ENCODE assay signal across 10 mouse cellular contexts in genomic region chr19:11351878-11352277, GRCm38 (mm10). TPM values are rescaled to one million over a fixed set of nuclear protein-coding genes. Genes with fewer than 3 reads are reported as not detected.
DNase-seq lines count a peak whose midpoint lies in the region; ATAC-seq and TF ChIP-seq lines count a peak whose summit lies in the region.
"Had no signal": no experiment of that assay in that cellular context is flagged by ENCODE, and none has a peak within 500 bp of the region (broad histone marks: within the 10 kb centered on the region; RNA-seq: fewer than 3 reads in every experiment).

No protein-coding gene starts in this region.

- H3K9ac ChIP-seq in hindbrain, postnatal 0 days (replicated peaks; ENCODE audit: low read length), result no peak overlapping the region
- no peak overlapping the region for H3K9ac ChIP-seq in hindbrain, embryonic 12.5 days
- no peak overlapping the region for H3K9ac ChIP-seq in midbrain, postnatal 0 days (replicated peaks; ENCODE audit: low read length, poor library complexity, severe bottlenecking)
- H3K9ac ChIP-seq in midbrain, embryonic 11.5 days (ENCODE audit: low read length), result no peak overlapping the region
- H3K9ac ChIP-seq in midbrain, embryonic 15.5 days, result no peak overlapping the region
- H3K9ac ChIP-seq: limb, embryonic 12.5 days; midbrain, embryonic 13.5 days had no signal

- H3K4me1 ChIP-seq in hindbrain, postnatal 0 days (ENCODE audit: insufficient read depth, low read length), result no peaks in the 10 kb centered on the region
- no peaks in the 10 kb centered on the region for H3K4me1 ChIP-seq in hindbrain, embryonic 12.5 days
- H3K4me1 ChIP-seq in midbrain, postnatal 0 days (ENCODE audit: insufficient read depth, low read length), result no peaks in the 10 kb centered on the region
- no peaks in the 10 kb centered on the region for H3K4me1 ChIP-seq in midbrain, embryonic 11.5 days (ENCODE audit: control insufficient read depth, insufficient read depth, low read length)
- H3K4me1 ChIP-seq in midbrain, embryonic 15.5 days, result no peaks in the 10 kb centered on the region
- H3K4me1 ChIP-seq: midbrain, embryonic 13.5 days had no signal

- no peaks in the 10 kb centered on the region for H3K27me3 ChIP-seq in hindbrain, postnatal 0 days (ENCODE audit: insufficient read depth, low read length)
- H3K27me3 ChIP-seq in hindbrain, embryonic 12.5 days, result no peaks in the 10 kb centered on the region
- no peaks in the 10 kb centered on the region for H3K27me3 ChIP-seq in midbrain, postnatal 0 days (ENCODE audit: insufficient read depth, low read length)
- H3K27me3 ChIP-seq in midbrain, embryonic 11.5 days (ENCODE audit: control insufficient read depth, insufficient read depth, low read length), result no peaks in the 10 kb centered on the region
- H3K27me3 ChIP-seq in midbrain, embryonic 15.5 days (replicated peaks), result no peaks in the 10 kb centered on the region
- H3K27me3 ChIP-seq: limb, embryonic 12.5 days; midbrain, embryonic 13.5 days had no signal

- no peak overlapping the region for H3K4me2 ChIP-seq in hindbrain, postnatal 0 days (ENCODE audit: low read depth, low read length)
- H3K4me2 ChIP-seq in hindbrain, embryonic 12.5 days (replicated peaks), result no peak overlapping the region
- no peak overlapping the region for H3K4me2 ChIP-seq in midbrain, postnatal 0 days (ENCODE audit: low read depth, low read length, poor library complexity, severe bottlenecking)
- no peak overlapping the region for H3K4me2 ChIP-seq in midbrain, embryonic 11.5 days
- no peak overlapping the region for H3K4me2 ChIP-seq in midbrain, embryonic 15.5 days
- H3K4me2 ChIP-seq: limb, embryonic 12.5 days; midbrain, embryonic 13.5 days had no signal

- no peak overlapping the region for H3K27ac ChIP-seq in hindbrain, postnatal 0 days
- no peak overlapping the region for H3K27ac ChIP-seq in hindbrain, embryonic 12.5 days
- H3K27ac ChIP-seq in midbrain, postnatal 0 days (ENCODE audit: low read depth, low read length), result no peak overlapping the region
- no peak overlapping the region for H3K27ac ChIP-seq in midbrain, embryonic 11.5 days (ENCODE audit: low read depth, low read length)
- no peak overlapping the region for H3K27ac ChIP-seq in midbrain, embryonic 15.5 days
- H3K27ac ChIP-seq: limb, embryonic 12.5 days; midbrain, embryonic 13.5 days had no signal

- peak; percentile 26 for DNase-seq in hindbrain, postnatal 0 days (ENCODE audit: low spot score)
- peak; percentile 13 for DNase-seq in midbrain, postnatal 0 days (ENCODE audit: low spot score)
- no peak for DNase-seq in midbrain, embryonic 11.5 days (ENCODE audit: low spot score, missing footprints)
- peak; percentile 26 for DNase-seq in R1 (ENCODE audit: low read depth, low spot score)
- DNase-seq in retina, postnatal 1 day, result peak; percentile 8
- DNase-seq: gastrocnemius, postnatal 25 days had no signal

- no peaks in the 10 kb centered on the region for H3K9me3 ChIP-seq in hindbrain, postnatal 0 days (ENCODE audit: low read length)
- H3K9me3 ChIP-seq in hindbrain, embryonic 12.5 days (replicated peaks), result no peaks in the 10 kb centered on the region
- H3K9me3 ChIP-seq in midbrain, postnatal 0 days (ENCODE audit: low read length), result no peaks in the 10 kb centered on the region
- no peaks in the 10 kb centered on the region for H3K9me3 ChIP-seq in midbrain, embryonic 11.5 days (ENCODE audit: control insufficient read depth, low read length)
- no peaks in the 10 kb centered on the region for H3K9me3 ChIP-seq in midbrain, embryonic 15.5 days
- H3K9me3 ChIP-seq: limb, embryonic 12.5 days; midbrain, embryonic 13.5 days had no signal

- no peak overlapping the region for H3K4me3 ChIP-seq in hindbrain, postnatal 0 days (ENCODE audit: low read length)
- H3K4me3 ChIP-seq in hindbrain, embryonic 12.5 days, result no peak overlapping the region
- H3K4me3 ChIP-seq in midbrain, postnatal 0 days (ENCODE audit: low read depth, low read length), result no peak overlapping the region
- no peak overlapping the region for H3K4me3 ChIP-seq in midbrain, embryonic 11.5 days (ENCODE audit: low read depth, low read length)
- H3K4me3 ChIP-seq in midbrain, embryonic 15.5 days, result no peak overlapping the region
- H3K4me3 ChIP-seq: limb, embryonic 12.5 days; midbrain, embryonic 13.5 days had no signal

- ATAC-seq in hindbrain, postnatal 0 days, result no peak
- ATAC-seq in hindbrain, embryonic 12.5 days (ENCODE audit: low FRiP score), result no peak
- 0 out of 2 replicates have a peak, but pooled peaks have one; percentile 34 for ATAC-seq in midbrain, postnatal 0 days (ENCODE audit: low FRiP score)
- no peak for ATAC-seq in midbrain, embryonic 11.5 days (ENCODE audit: low FRiP score)
- ATAC-seq in midbrain, embryonic 15.5 days (replicated peaks), result no peak
- ATAC-seq: midbrain, embryonic 13.5 days had no signal

- WGBS in hindbrain, postnatal 0 days, result 53% methylated on average over 3 of the region's 3 CpGs
- WGBS in hindbrain, embryonic 12.5 days, result 50% methylated on average over 3 of the region's 3 CpGs
- 47% methylated on average over 3 of the region's 3 CpGs for WGBS in midbrain, postnatal 0 days
- WGBS in midbrain, embryonic 11.5 days, result 56% methylated on average over 3 of the region's 3 CpGs
- WGBS in midbrain, embryonic 15.5 days, result 57% methylated on average over 3 of the region's 3 CpGs

- no peaks in the 10 kb centered on the region for H3K36me3 ChIP-seq in hindbrain, postnatal 0 days (ENCODE audit: insufficient read depth, low read length)
- no peaks in the 10 kb centered on the region for H3K36me3 ChIP-seq in hindbrain, embryonic 12.5 days
- H3K36me3 ChIP-seq in midbrain, postnatal 0 days (ENCODE audit: insufficient read depth, low read length), result no peaks in the 10 kb centered on the region
- no peaks in the 10 kb centered on the region for H3K36me3 ChIP-seq in midbrain, embryonic 11.5 days (ENCODE audit: control insufficient read depth, insufficient read depth, low read length)
- H3K36me3 ChIP-seq in midbrain, embryonic 15.5 days (replicated peaks), result no peaks in the 10 kb centered on the region
- H3K36me3 ChIP-seq: limb, embryonic 12.5 days; midbrain, embryonic 13.5 days had no signal

- TF ChIP-seq CTCF in hindbrain, postnatal 0 days (IDR thresholded peaks at IDR 0.05; ENCODE audit: low read depth), result peak; percentile 59
- peak; percentile 65 for TF ChIP-seq CTCF in midbrain, postnatal 0 days (IDR thresholded peaks at IDR 0.05)

RNA-seq across cellular contexts. Expression of gene Ms4a7, which starts 15.9 kb away (rescaled TPM):
- 0.10 and 0.22 TPM in 2 replicates for total RNA-seq in hindbrain, postnatal 0 days (2014; rRNA removed)
- 2.3 and 3.9 TPM in 2 replicates for polyA plus RNA-seq in hindbrain, postnatal 0 days (2015; fragmentation: Nextera tagmentation; extraction: Ambion mirVana)
- polyA plus RNA-seq in hindbrain, embryonic 12.5 days (2016; fragmentation: Nextera tagmentation; extraction: Ambion mirVana), result 2.6 and 3.7 TPM in 2 replicates
- total RNA-seq in midbrain, postnatal 0 days (2014; rRNA removed), result 0.16 and 2.1 TPM in 2 replicates
- 1.9 and 2.5 TPM in 2 replicates for polyA plus RNA-seq in midbrain, postnatal 0 days (2015; fragmentation: Nextera tagmentation; extraction: Ambion mirVana)
- 1.1 and 1.2 TPM in 2 replicates for polyA plus RNA-seq in midbrain, embryonic 11.5 days (2014; fragmentation: Nextera tagmentation; extraction: Ambion mirVana)
- 3.8 and 5.4 TPM in 2 replicates for polyA plus RNA-seq in midbrain, embryonic 15.5 days (2015; fragmentation: Nextera tagmentation; extraction: Ambion mirVana)

RNA-seq across cellular contexts. Expression of gene Ms4a4a, which starts 23.4 kb away (rescaled TPM):
- total RNA-seq in hindbrain, postnatal 0 days (2014; rRNA removed), result 1.5 and 2.3 TPM in 2 replicates
- polyA plus RNA-seq in hindbrain, postnatal 0 days (2015; fragmentation: Nextera tagmentation; extraction: Ambion mirVana), result 2.1 and 2.6 TPM in 2 replicates
- polyA plus RNA-seq in hindbrain, embryonic 12.5 days (2016; fragmentation: Nextera tagmentation; extraction: Ambion mirVana), result 3.5 and 4.0 TPM in 2 replicates
- total RNA-seq in midbrain, postnatal 0 days (2014; rRNA removed), result 0.22 and 1.3 TPM in 2 replicates
- 1.3 and 1.9 TPM in 2 replicates for polyA plus RNA-seq in midbrain, postnatal 0 days (2015; fragmentation: Nextera tagmentation; extraction: Ambion mirVana)
- 1.9 and 2.0 TPM in 2 replicates for polyA plus RNA-seq in midbrain, embryonic 11.5 days (2014; fragmentation: Nextera tagmentation; extraction: Ambion mirVana)
- polyA plus RNA-seq in midbrain, embryonic 15.5 days (2015; fragmentation: Nextera tagmentation; extraction: Ambion mirVana), result 3.3 and 3.9 TPM in 2 replicates

RNA-seq across cellular contexts. Expression of gene Ms4a14, which starts 37.6 kb away (rescaled TPM):
- not detected in 2 replicates for total RNA-seq in hindbrain, postnatal 0 days (2014; rRNA removed)
- not detected in 2 replicates for polyA plus RNA-seq in hindbrain, postnatal 0 days (2015; fragmentation: Nextera tagmentation; extraction: Ambion mirVana)
- not detected in 2 replicates for polyA plus RNA-seq in hindbrain, embryonic 12.5 days (2016; fragmentation: Nextera tagmentation; extraction: Ambion mirVana)
- total RNA-seq in midbrain, postnatal 0 days (2014; rRNA removed), result 0.11 TPM in 1 of 2 replicates, not detected in the other
- 0.06 TPM in 1 of 2 replicates, not detected in the other for polyA plus RNA-seq in midbrain, postnatal 0 days (2015; fragmentation: Nextera tagmentation; extraction: Ambion mirVana)
- 0.14 TPM in 1 of 2 replicates, not detected in the other for polyA plus RNA-seq in midbrain, embryonic 11.5 days (2014; fragmentation: Nextera tagmentation; extraction: Ambion mirVana)
- 0.04 TPM in 1 of 2 replicates, not detected in the other for polyA plus RNA-seq in midbrain, embryonic 15.5 days (2015; fragmentation: Nextera tagmentation; extraction: Ambion mirVana)
- polyA plus RNA-seq: limb, embryonic 12.5 days; midbrain, embryonic 13.5 days had no signal

RNA-seq across cellular contexts. Expression of gene Ms4a4c, which starts 52.7 kb away (rescaled TPM):
- not detected in 2 replicates for total RNA-seq in hindbrain, postnatal 0 days (2014; rRNA removed)
- 0.20 and 0.23 TPM in 2 replicates for polyA plus RNA-seq in hindbrain, postnatal 0 days (2015; fragmentation: Nextera tagmentation; extraction: Ambion mirVana)
- 0.26 TPM in 1 of 2 replicates, not detected in the other for polyA plus RNA-seq in hindbrain, embryonic 12.5 days (2016; fragmentation: Nextera tagmentation; extraction: Ambion mirVana)
- total RNA-seq in midbrain, postnatal 0 days (2014; rRNA removed), result 0.47 TPM in 1 of 2 replicates, not detected in the other
- 0.20 TPM in 1 of 2 replicates, not detected in the other for polyA plus RNA-seq in midbrain, postnatal 0 days (2015; fragmentation: Nextera tagmentation; extraction: Ambion mirVana)
- 0.30 TPM in 1 of 2 replicates, not detected in the other for polyA plus RNA-seq in midbrain, embryonic 11.5 days (2014; fragmentation: Nextera tagmentation; extraction: Ambion mirVana)
- polyA plus RNA-seq in midbrain, embryonic 15.5 days (2015; fragmentation: Nextera tagmentation; extraction: Ambion mirVana), result 0.32 and 1.2 TPM in 2 replicates
- total RNA-seq: gastrocnemius, postnatal 25 days had no signal
- polyA plus RNA-seq: limb, embryonic 12.5 days; midbrain, embryonic 13.5 days had no signal
